Mouse (Mus musculus): ENCODE data around the gene Auts2. TPM values are rescaled to one million over a fixed set of nuclear protein-coding genes. Genes with fewer than 3 reads are reported as not detected.
A peak's percentile ranks its signal among the peaks of the same experiment; 100 is the strongest.

The Auts2 gene
- polyA plus RNA-seq, 1 experiment from 2014 or later, result 24.7 TPM

- WGBS, result 66% methylated on average over 14 of the region's 14 CpGs
These were observed 151.0 kb downstream of the Auts2 start for GRCm38 (mm10) chr5:132391831-132392763.

GRCm38 (mm10) chr5:132388746-132389145, 154.4 kb downstream of the Auts2 start:
- Histone ChIP-seq H3K4me3 (no peak overlapping the region), H3K27me3 (ENCODE audit: insufficient read depth, poor library complexity, severe bottlenecking) (no peaks in the 10 kb centered on the region), H3K9me3 (no peaks in the 10 kb centered on the region), H3K4me1 (peaks cover 9% of the 10 kb centered on the region; the same call in 1 of the 2 replicates), H3K27ac (no peak overlapping the region), H3K36me3 (no peaks in the 10 kb centered on the region)
- WGBS, result 75% methylated on average over 5 of the region's 5 CpGs
- DNase-seq (ENCODE audit: low spot score), result no peak

More at GRCm38 (mm10) chr5:132391831-132392763, 151.0 kb downstream of the Auts2 start:
- no peak overlapping the region for H3K4me3 ChIP-seq
- H3K9me3 ChIP-seq, result no peaks in the 10 kb centered on the region
- peaks cover 20% of the 10 kb centered on the region for H3K4me1 ChIP-seq
- H3K27ac ChIP-seq, result no peak overlapping the region
- H3K36me3 ChIP-seq, result no peaks in the 10 kb centered on the region
- DNase-seq (ENCODE audit: low spot score), result no peak
- H3K27me3 ChIP-seq (ENCODE audit: insufficient read depth, poor library complexity, severe bottlenecking), result no peaks in the 10 kb centered on the region

- H3K27me3 ChIP-seq (ENCODE audit: insufficient read depth, poor library complexity, severe bottlenecking), result no peaks in the 10 kb centered on the region
- no peaks in the 10 kb centered on the region for H3K36me3 ChIP-seq
- 59% methylated on average over 4 of the region's 4 CpGs for WGBS
- no peak overlapping the region for H3K4me3 ChIP-seq
- H3K9me3 ChIP-seq, result no peaks in the 10 kb centered on the region
- H3K4me1 ChIP-seq, result peaks cover 35% of the 10 kb centered on the region
- no peak for DNase-seq (ENCODE audit: low spot score)
- H3K27ac ChIP-seq, result no peak overlapping the region
These were observed 157.8 kb downstream of the Auts2 start for GRCm38 (mm10) chr5:132385244-132385855.

GRCm38 (mm10) chr5:132380261-132380660, 162.9 kb downstream of the Auts2 start:
- Histone ChIP-seq H3K9me3 (no peaks in the 10 kb centered on the region), H3K4me1 (peaks cover 40% of the 10 kb centered on the region), H3K27me3 (ENCODE audit: insufficient read depth, poor library complexity, severe bottlenecking) (no peaks in the 10 kb centered on the region), H3K27ac (no peak overlapping the region), H3K36me3 (no peaks in the 10 kb centered on the region), H3K4me3 (no peak overlapping the region)
- no peak for DNase-seq (ENCODE audit: low spot score)
- 72% methylated on average over 5 of the region's 5 CpGs for WGBS

- 40% methylated on average over 1 of the region's 1 CpGs for WGBS
- peaks cover 36% of the 10 kb centered on the region for H3K4me1 ChIP-seq
- peak; percentile 84 for DNase-seq (ENCODE audit: low spot score)
These were observed 164.2 kb downstream of the Auts2 start for GRCm38 (mm10) chr5:132378977-132379376.

GRCm38 (mm10) chr5:132375130-132375529, 168.0 kb downstream of the Auts2 start:
- H3K4me3 ChIP-seq, result no peak overlapping the region
- 80% methylated on average over 1 of the region's 1 CpGs for WGBS
- no peaks in the 10 kb centered on the region for H3K36me3 ChIP-seq
- no peaks in the 10 kb centered on the region for H3K27me3 ChIP-seq (ENCODE audit: insufficient read depth, poor library complexity, severe bottlenecking)
- no peak for DNase-seq (ENCODE audit: low spot score)
- H3K27ac ChIP-seq, result no peak overlapping the region
- H3K4me1 ChIP-seq, result peaks cover 21% of the 10 kb centered on the region
- no peaks in the 10 kb centered on the region for H3K9me3 ChIP-seq

More at GRCm38 (mm10) chr5:132378977-132379376, 164.2 kb downstream of the Auts2 start:
- Histone ChIP-seq H3K9me3 (no peaks in the 10 kb centered on the region), H3K36me3 (no peaks in the 10 kb centered on the region), H3K27me3 (ENCODE audit: insufficient read depth, poor library complexity, severe bottlenecking) (no peaks in the 10 kb centered on the region), H3K27ac (no peak overlapping the region), H3K4me3 (no peak overlapping the region)

GRCm38 (mm10) chr5:132373471-132374075, 169.6 kb downstream of the Auts2 start:
- Histone ChIP-seq H3K27ac (no peak overlapping the region; the same call in 1 of the 2 replicates), H3K4me3 (no peak overlapping the region), H3K27me3 (ENCODE audit: insufficient read depth, poor library complexity, severe bottlenecking) (no peaks in the 10 kb centered on the region), H3K4me1 (peaks cover 19% of the 10 kb centered on the region), H3K9me3 (no peaks in the 10 kb centered on the region), H3K36me3 (no peaks in the 10 kb centered on the region)
- no peak for DNase-seq (ENCODE audit: low spot score)
- WGBS, result 52% methylated on average over 4 of the region's 4 CpGs

- Histone ChIP-seq H3K27ac (no peak overlapping the region), H3K27me3 (ENCODE audit: insufficient read depth, poor library complexity, severe bottlenecking) (no peaks in the 10 kb centered on the region), H3K9me3 (no peaks in the 10 kb centered on the region), H3K4me1 (peaks cover 22% of the 10 kb centered on the region), H3K4me3 (no peak overlapping the region), H3K36me3 (no peaks in the 10 kb centered on the region)
- DNase-seq (ENCODE audit: low spot score), result no peak
- WGBS, result 53% methylated on average over 2 of the region's 2 CpGs
These were observed 170.5 kb downstream of the Auts2 start for GRCm38 (mm10) chr5:132372605-132373004.

- DNase-seq (ENCODE audit: low spot score), result no peak
- WGBS, result 57% methylated on average over 7 of the region's 7 CpGs
- no peak overlapping the region for H3K4me3 ChIP-seq
- H3K27ac ChIP-seq, result no peak overlapping the region; the same call in 1 of the 2 replicates
- H3K27me3 ChIP-seq (ENCODE audit: insufficient read depth, poor library complexity, severe bottlenecking), result no peaks in the 10 kb centered on the region
- H3K4me1 ChIP-seq, result peaks cover 31% of the 10 kb centered on the region
- no peaks in the 10 kb centered on the region for H3K9me3 ChIP-seq
- no peaks in the 10 kb centered on the region for H3K36me3 ChIP-seq
These were observed 174.5 kb downstream of the Auts2 start for GRCm38 (mm10) chr5:132368678-132369088.

GRCm38 (mm10) chr5:132361276-132361675, 181.9 kb downstream of the Auts2 start:
- H3K36me3 ChIP-seq, result no peaks in the 10 kb centered on the region
- no peaks in the 10 kb centered on the region for H3K27me3 ChIP-seq (ENCODE audit: insufficient read depth, poor library complexity, severe bottlenecking)
- H3K9me3 ChIP-seq, result no peaks in the 10 kb centered on the region
- H3K4me3 ChIP-seq, result no peak overlapping the region
- peaks cover 50% of the 10 kb centered on the region for H3K4me1 ChIP-seq
- 26% methylated on average over 1 of the region's 1 CpGs for WGBS
- no peak overlapping the region for H3K27ac ChIP-seq
- no peak for DNase-seq (ENCODE audit: low spot score)

GRCm38 (mm10) chr5:132357726-132358125, 185.4 kb downstream of the Auts2 start:
- Histone ChIP-seq H3K27me3 (ENCODE audit: insufficient read depth, poor library complexity, severe bottlenecking) (no peaks in the 10 kb centered on the region), H3K27ac (no peak overlapping the region), H3K4me3 (no peak overlapping the region), H3K9me3 (no peaks in the 10 kb centered on the region), H3K4me1 (peaks cover 51% of the 10 kb centered on the region), H3K36me3 (no peaks in the 10 kb centered on the region)
- 77% methylated on average over 5 of the region's 5 CpGs for WGBS
- no peak for DNase-seq (ENCODE audit: low spot score)

- Histone ChIP-seq H3K4me3 (no peak overlapping the region), H3K27ac (no peak overlapping the region), H3K27me3 (ENCODE audit: insufficient read depth, poor library complexity, severe bottlenecking) (no peaks in the 10 kb centered on the region), H3K36me3 (no peaks in the 10 kb centered on the region), H3K9me3 (no peaks in the 10 kb centered on the region), H3K4me1 (peaks cover 46% of the 10 kb centered on the region)
- DNase-seq (ENCODE audit: low spot score), result no peak
- 74% methylated on average over 7 of the region's 7 CpGs for WGBS
These were observed 187.2 kb downstream of the Auts2 start for GRCm38 (mm10) chr5:132355935-132356334.

GRCm38 (mm10) chr5:132352437-132352836, 190.7 kb downstream of the Auts2 start:
- no peaks in the 10 kb centered on the region for H3K27me3 ChIP-seq (ENCODE audit: insufficient read depth, poor library complexity, severe bottlenecking)

More at GRCm38 (mm10) chr5:132352437-132352836, 190.7 kb downstream of the Auts2 start:
- WGBS, result 12% methylated on average over 1 of the region's 1 CpGs
- Histone ChIP-seq H3K4me1 (peaks cover 46% of the 10 kb centered on the region), H3K36me3 (no peaks in the 10 kb centered on the region), H3K4me3 (no peak overlapping the region), H3K27ac (no peak overlapping the region), H3K9me3 (no peaks in the 10 kb centered on the region)
- no peak for DNase-seq (ENCODE audit: low spot score)
